Comparison of ENCODE assay signal across 8 mouse cellular contexts in genomic region chr3:100161665-100162314, GRCm38 (mm10). TPM values are rescaled to one million over a fixed set of nuclear protein-coding genes. Genes with fewer than 3 reads are reported as not detected.
DNase-seq lines count a peak whose midpoint lies in the region; ATAC-seq and TF ChIP-seq lines count a peak whose summit lies in the region.

No protein-coding gene starts in this region.

- H3K9ac ChIP-seq in kidney, embryonic 15.5 days: peak overlapping the region; percentile 79
- peak overlapping the region; percentile 97 for H3K9ac ChIP-seq in hindbrain, embryonic 15.5 days

- peaks cover 26% of the 10 kb centered on the region for H3K79me2 ChIP-seq in myocyte (ENCODE audit: control insufficient read depth, insufficient read depth)

- peaks cover 33% of the 10 kb centered on the region for H3K36me3 ChIP-seq in kidney, embryonic 15.5 days
- H3K36me3 ChIP-seq in hindbrain, embryonic 15.5 days: peaks cover 22% of the 10 kb centered on the region
- peaks cover 6% of the 10 kb centered on the region for H3K36me3 ChIP-seq in myocyte (ENCODE audit: control insufficient read depth, insufficient read depth)

- no peak for DNase-seq in kidney, postnatal 36 days
- no peak for DNase-seq in gastrocnemius, postnatal 25 days
- DNase-seq in left cerebral cortex, adult 18-20 months (ENCODE audit: low spot score in 2 of 2): no peak
- no peak for DNase-seq in layer of hippocampus, postnatal 36 days

- peak overlapping the region; percentile 85 for H3K4me2 ChIP-seq in kidney, embryonic 15.5 days
- H3K4me2 ChIP-seq in hindbrain, embryonic 15.5 days: peak overlapping the region; percentile 70
- peak overlapping the region; percentile 84 for H3K4me2 ChIP-seq in myocyte (ENCODE audit: low read depth)

- ATAC-seq in kidney, embryonic 15.5 days (replicated peaks; ENCODE audit: low FRiP score): no peak
- no peak for ATAC-seq in hindbrain, embryonic 15.5 days (ENCODE audit: low FRiP score, low read depth)

- TF ChIP-seq POLR2A in bone marrow macrophage, adult 2 months (IDR thresholded peaks at IDR 0.05; ENCODE audit: borderline replicate concordance, low read depth, low read length): no peak
- TF ChIP-seq POLR2A in myocyte (IDR thresholded peaks at IDR 0.05; ENCODE audit: insufficient read length, low read depth): no peak

- peaks cover 19% of the 10 kb centered on the region for H3K4me1 ChIP-seq in kidney, embryonic 15.5 days
- peaks cover 16% of the 10 kb centered on the region for H3K4me1 ChIP-seq in bone marrow macrophage, adult 2 months (ENCODE audit: control insufficient read depth, insufficient read depth, low read length)
- peaks cover 24% of the 10 kb centered on the region for H3K4me1 ChIP-seq in hindbrain, embryonic 15.5 days (replicated peaks)

- H3K4me3 ChIP-seq in kidney, embryonic 15.5 days (replicated peaks): peak overlapping the region; percentile 93
- H3K4me3 ChIP-seq in bone marrow macrophage, adult 2 months (ENCODE audit: insufficient read depth, low read length): peak overlapping the region; percentile 65
- peak overlapping the region; percentile 73 for H3K4me3 ChIP-seq in hindbrain, embryonic 15.5 days
- peak overlapping the region; percentile 79 for H3K4me3 ChIP-seq in myocyte

- no peak for TF ChIP-seq CTCF in bone marrow macrophage, adult 2 months (IDR thresholded peaks at IDR 0.05; ENCODE audit: low read depth, low read length)

- under 1% methylated on average over 35 of the region's 35 CpGs for WGBS in kidney, embryonic 15.5 days
- 1% methylated on average over 35 of the region's 35 CpGs for WGBS in hindbrain, embryonic 15.5 days

- no peaks in the 10 kb centered on the region for H3K9me3 ChIP-seq in kidney, embryonic 15.5 days (replicated peaks)
- no peaks in the 10 kb centered on the region for H3K9me3 ChIP-seq in hindbrain, embryonic 15.5 days

- H3ac ChIP-seq in myocyte (ENCODE audit: control insufficient read depth, insufficient read length): peak overlapping the region; percentile 24

- peak overlapping the region; percentile 68 for H3K27ac ChIP-seq in kidney, embryonic 15.5 days
- peak overlapping the region; percentile 72 for H3K27ac ChIP-seq in bone marrow macrophage, adult 2 months (ENCODE audit: insufficient read depth, low read depth, low read length)
- peak overlapping the region; percentile 94 for H3K27ac ChIP-seq in hindbrain, embryonic 15.5 days (replicated peaks)

- no peaks in the 10 kb centered on the region for H3K27me3 ChIP-seq in kidney, embryonic 15.5 days
- no peaks in the 10 kb centered on the region for H3K27me3 ChIP-seq in hindbrain, embryonic 15.5 days
- no peaks in the 10 kb centered on the region for H3K27me3 ChIP-seq in myocyte (ENCODE audit: control insufficient read depth, insufficient read depth, insufficient read length)

TF ChIP-seq in myocyte, 11 proteins besides CTCF, POLR2A, EP300 and RAD21:
- no peak for TF ChIP-seq TCF3 (IDR thresholded peaks at IDR 0.05; ENCODE audit: insufficient read length, low read depth)

RNA-seq across cellular contexts. Expression of gene Gdap2, which starts 0.4 kb away (rescaled TPM):
- 24.9 and 26.1 TPM in 2 replicates for polyA plus RNA-seq in kidney, embryonic 15.5 days (2015; fragmentation: Nextera tagmentation; extraction: Ambion mirVana)
- polyA plus RNA-seq in bone marrow macrophage, adult 2 months (2012; ENCODE audit: insufficient read depth, insufficient read length, missing spikeins): 26.6 and 28.5 TPM in 2 replicates
- polyA plus RNA-seq in hindbrain, embryonic 15.5 days (2015; fragmentation: Nextera tagmentation; extraction: Ambion mirVana): 38.1 and 41.2 TPM in 2 replicates
- polyA plus RNA-seq in myocyte (2012; fragmentation: generic; extraction: Trizol): 8.8 TPM
- 1 to 10 TPM; 4.9 to 5.0 TPM for total RNA-seq in gastrocnemius, postnatal 25 days (2021)
- 10 to 100 TPM; 37.9 to 38.7 TPM for total RNA-seq in left cerebral cortex, adult 18-20 months (2021)
- total RNA-seq in layer of hippocampus, postnatal 36 days (2021): 10 to 100 TPM; 39.9 to 44.1 TPM

RNA-seq across cellular contexts. Expression of gene Wdr3, which starts 0.4 kb away (rescaled TPM):
- polyA plus RNA-seq in kidney, embryonic 15.5 days (2015; fragmentation: Nextera tagmentation; extraction: Ambion mirVana): 45.3 and 48.5 TPM in 2 replicates
- polyA plus RNA-seq in bone marrow macrophage, adult 2 months (2012; ENCODE audit: insufficient read depth, insufficient read length, missing spikeins): 28.0 and 37.7 TPM in 2 replicates
- polyA plus RNA-seq in hindbrain, embryonic 15.5 days (2015; fragmentation: Nextera tagmentation; extraction: Ambion mirVana): 28.3 and 31.1 TPM in 2 replicates
- polyA plus RNA-seq in myocyte (2012; fragmentation: generic; extraction: Trizol): 17.7 TPM
- total RNA-seq in gastrocnemius, postnatal 25 days (2021): 1 to 10 TPM; 8.8 to 9.2 TPM
- total RNA-seq in left cerebral cortex, adult 18-20 months (2021): 10 to 100 TPM; 22.9 to 25.2 TPM
- 10 to 100 TPM; 20.7 to 24.7 TPM for total RNA-seq in layer of hippocampus, postnatal 36 days (2021)
